Mouse (Mus musculus) liver, postnatal 0 days (tissue): ENCODE results near the gene Tcap. TPM values are rescaled to one million over a fixed set of nuclear protein-coding genes. Genes with fewer than 3 reads are reported as not detected.
A peak's percentile ranks its signal among the peaks of the same experiment; 100 is the strongest.

Experiments used
- ATAC-seq: fragments of 200-750 bp; cut with Nextera tagmentation; 2 replicates; pipeline ENCODE4 v1.8.0; 2017; ENCODE audit warnings: mild to moderate bottlenecking, moderate library complexity
- DNase-seq: peaks from one replicate; pipeline ENCODE4 v3.0.0-alpha.2; 2016
- H3K27ac ChIP-seq: fragments of 300-500 bp; sonication (generic); 2 replicates; pipeline ENCODE4 v1.5.1; 2014; ENCODE audit warnings: antibody characterized with exemption, moderate library complexity, mild to moderate bottlenecking, low read depth
- H3K27me3 ChIP-seq: fragments of 300-500 bp; sonication (generic); 2 replicates; pipeline ENCODE4 v1.6.1; 2014; ENCODE audit warnings: low read length, control low read depth, mixed read lengths; ENCODE audit not compliant: insufficient read depth
- H3K36me3 ChIP-seq: fragments of 300-500 bp; sonication (generic); replicated peaks from 2 replicates; pipeline ENCODE4 v1.6.1; 2014; ENCODE audit warnings: mild to moderate bottlenecking, control low read depth, low read length, moderate library complexity, mixed read lengths; ENCODE audit not compliant: insufficient read depth
- H3K4me1 ChIP-seq: fragments of 300-500 bp; sonication (generic); 2 replicates; pipeline ENCODE4 v1.6.1; 2014; ENCODE audit warnings: antibody characterized with exemption, mild to moderate bottlenecking, control low read depth; ENCODE audit not compliant: insufficient read depth
- H3K4me2 ChIP-seq: fragments of 300-500 bp; sonication (generic); 2 replicates; pipeline ENCODE4 v1.6.1; 2014; ENCODE audit warnings: low read depth, mild to moderate bottlenecking, low read length, moderate library complexity, mixed read lengths
- H3K4me3 ChIP-seq: fragments of 300-500 bp; sonication (generic); 2 replicates; pipeline ENCODE4 v1.5.1; 2014; ENCODE audit warnings: low read depth, low read length
- H3K9ac ChIP-seq: fragments of 300-500 bp; sonication (generic); replicated peaks from 2 replicates; pipeline ENCODE4 v1.6.1; 2014; ENCODE audit warnings: mild to moderate bottlenecking, moderate library complexity
- H3K9me3 ChIP-seq: fragments of 300-500 bp; sonication (generic); 2 replicates; pipeline ENCODE4 v1.6.1; 2016; ENCODE audit warnings: mild to moderate bottlenecking, control low read depth, low read length, mixed read lengths
- CTCF ChIP-seq: sonication (generic); IDR thresholded peaks from 2 replicates; pipeline ENCODE4 v1.5.1; 2016; ENCODE audit warnings: antibody characterized with exemption, low read depth
- EP300 ChIP-seq: IDR thresholded peaks from 2 replicates; pipeline ENCODE4 v1.6.1; 2016; ENCODE audit warnings: antibody characterized with exemption, low read depth, mild to moderate bottlenecking
- WGBS: fragments of 180-500 bp; shearing (Covaris S2); extraction: QIAGEN DNeasy Blood & Tissue Kit; methylation state at CpG from one replicate; pipeline ENCODE4 v1.1.7; 2014; ENCODE audit not compliant: insufficient replicate concordance; 5-methylcytosine and 5-hydroxymethylcytosine counted together
- polyA plus RNA-seq: library from polyadenylated mRNA; unstranded; fragments of >200 nt; fragmentation: Nextera tagmentation; extraction: Ambion mirVana; gene quantifications from 2 replicates; pipeline ENCODE4 v1.2.1, GENCODE M21; 2015

Gene Tcap
- 0.26 and 6.0 TPM in 2 replicates for polyA plus RNA-seq

DNA sequence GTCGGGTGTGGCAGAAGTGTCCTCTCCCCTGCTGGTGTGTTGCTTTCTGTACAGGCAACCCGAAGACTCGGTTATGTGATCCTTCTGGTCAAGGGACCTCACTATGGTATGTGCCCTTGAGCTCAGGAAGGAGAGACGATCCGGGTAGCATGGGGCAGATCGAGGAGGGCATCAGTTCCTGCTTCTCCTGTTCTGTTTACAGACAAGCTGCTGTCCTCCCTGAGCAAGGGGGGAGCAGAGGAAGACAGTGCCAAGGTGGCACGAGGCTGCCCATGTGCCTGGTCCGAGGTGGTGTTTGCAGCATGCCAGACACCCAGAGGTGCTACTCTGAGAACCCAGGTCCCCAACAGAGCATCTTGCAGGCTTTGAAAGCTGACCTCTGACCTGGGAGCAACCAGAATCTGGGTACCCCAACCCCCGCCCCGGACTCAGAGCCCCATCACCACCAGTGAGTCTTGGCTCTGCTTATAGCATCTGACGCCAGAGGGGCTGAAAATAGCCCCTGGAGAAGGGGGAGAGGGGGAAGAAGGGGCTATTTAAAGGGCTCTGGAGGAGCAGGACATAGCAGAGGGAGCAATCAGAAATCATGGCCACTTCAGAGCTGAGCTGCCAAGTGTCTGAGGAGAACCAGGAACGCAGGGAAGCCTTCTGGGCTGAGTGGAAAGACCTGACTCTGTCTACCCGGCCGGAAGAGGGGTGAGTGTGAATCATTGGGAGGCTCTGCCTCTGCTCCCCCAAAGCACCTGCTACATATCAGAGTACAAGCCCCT lies at the start of gene Tcap:
Gene Tcap (plus strand): TSS at position 551 of the 770 bp plus-strand sequence.
- Histone ChIP-seq H3K9ac (no peak within 1 kb of the TSS), H3K4me3 (no peak within 1 kb of the TSS), H3K4me2 (no peak within 1 kb of the TSS), H3K36me3 (peaks cover 15% of the 10 kb centered on the region), H3K27ac (no peak within 1 kb of the TSS), H3K27me3 (peaks cover 24% of the 10 kb centered on the region), H3K9me3 (no peaks in the 10 kb centered on the region), H3K4me1 (no peaks in the 10 kb centered on the region)
- WGBS: 59% methylated on average over 14 of the region's 14 CpGs
- TF ChIP-seq CTCF (no peak), EP300 (no peak)
- DNase-seq (no peak), ATAC-seq (no peak)

DNA sequence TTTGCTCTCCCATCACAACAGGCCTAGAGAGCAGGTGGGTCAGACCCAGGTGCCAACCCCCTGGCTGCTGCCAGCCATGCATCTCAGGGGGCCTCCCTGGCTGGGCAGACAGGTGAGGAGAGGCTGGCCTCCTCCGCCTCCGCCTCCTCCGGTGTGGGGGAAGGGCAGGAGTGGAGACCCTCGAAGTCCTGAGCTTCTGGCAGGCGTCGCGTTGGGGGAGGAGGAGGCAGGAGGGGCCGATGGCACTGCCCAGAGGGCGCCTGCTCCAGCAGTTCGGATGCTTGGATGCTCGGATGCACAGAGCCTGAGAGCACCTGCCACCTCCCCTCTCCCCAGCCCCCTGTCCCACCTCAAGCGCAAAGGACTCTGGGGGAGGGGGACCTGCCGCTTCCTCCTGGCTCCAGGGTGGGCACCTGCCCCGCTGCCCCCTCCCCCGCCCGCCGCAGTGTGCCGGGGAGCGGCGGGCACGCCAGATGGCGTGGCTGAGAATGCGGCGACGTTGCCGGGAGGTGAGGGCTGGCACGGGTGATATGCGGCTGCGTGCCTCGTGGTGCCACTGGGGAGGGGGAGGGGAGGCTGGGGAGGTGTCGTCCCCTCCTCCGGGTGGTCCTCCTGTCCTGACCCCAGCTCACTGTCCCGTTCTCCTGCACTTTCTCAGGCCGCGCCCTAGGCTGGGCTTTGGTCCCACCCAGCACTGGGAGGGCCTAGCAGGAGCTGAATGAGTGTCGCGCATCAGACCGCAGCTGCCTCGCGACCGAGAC lies 49.5 kb upstream of the Tcap start:
- Histone ChIP-seq H3K27me3 (peaks cover 98% of the 10 kb centered on the region), H3K4me1 (0 out of 2 replicates have a peak, but pooled peaks cover 4% of the 10 kb centered on the region), H3K4me3 (0 out of 2 replicates have a peak overlapping the region, but pooled peaks have one; percentile 2), H3K9me3 (no peaks in the 10 kb centered on the region), H3K36me3 (no peaks in the 10 kb centered on the region), H3K27ac (no peak overlapping the region), H3K9ac (no peak overlapping the region), H3K4me2 (no peak overlapping the region; the same call in 1 of the 2 replicates)
- no peak; the same call in 1 of the 2 replicates for ATAC-seq
- no peak for TF ChIP-seq CTCF
- TF ChIP-seq EP300: no peak
- WGBS: 6% methylated on average over 27 of the region's 41 CpGs
- no peak for DNase-seq

DNA sequence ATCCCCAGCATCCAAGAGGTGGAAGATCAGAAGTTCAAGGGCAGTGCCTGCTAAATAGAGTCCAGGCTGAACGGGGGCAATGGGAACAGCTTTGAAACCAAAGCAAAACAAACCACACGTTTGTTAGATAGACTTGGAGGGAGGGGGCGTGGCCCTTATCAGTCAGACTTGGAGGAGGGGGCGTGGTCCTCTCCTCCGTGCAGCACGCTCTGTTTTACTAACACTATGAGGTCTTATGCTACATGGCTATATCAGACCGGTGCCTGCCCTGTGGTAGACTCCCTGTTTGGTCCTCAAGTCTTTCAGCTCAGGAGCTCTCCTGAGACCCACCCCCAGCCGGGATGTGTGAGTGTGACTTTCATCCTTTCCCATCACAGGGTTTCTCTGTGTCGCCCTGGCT lies 48.4 kb upstream of the Tcap start:
- H3K9me3 ChIP-seq: no peaks in the 10 kb centered on the region
- 8% methylated on average over 9 of the region's 9 CpGs for WGBS
- no peak for DNase-seq
- H3K9ac ChIP-seq: no peak overlapping the region
- H3K27me3 ChIP-seq: peaks cover 98% of the 10 kb centered on the region
- no peak for TF ChIP-seq EP300
- no peak for TF ChIP-seq CTCF
- H3K27ac ChIP-seq: no peak overlapping the region
- no peak for ATAC-seq
- no peak overlapping the region for H3K4me2 ChIP-seq
- H3K36me3 ChIP-seq: no peaks in the 10 kb centered on the region
- no peak overlapping the region for H3K4me3 ChIP-seq
- H3K4me1 ChIP-seq: 0 out of 2 replicates have a peak, but pooled peaks cover 4% of the 10 kb centered on the region

DNA sequence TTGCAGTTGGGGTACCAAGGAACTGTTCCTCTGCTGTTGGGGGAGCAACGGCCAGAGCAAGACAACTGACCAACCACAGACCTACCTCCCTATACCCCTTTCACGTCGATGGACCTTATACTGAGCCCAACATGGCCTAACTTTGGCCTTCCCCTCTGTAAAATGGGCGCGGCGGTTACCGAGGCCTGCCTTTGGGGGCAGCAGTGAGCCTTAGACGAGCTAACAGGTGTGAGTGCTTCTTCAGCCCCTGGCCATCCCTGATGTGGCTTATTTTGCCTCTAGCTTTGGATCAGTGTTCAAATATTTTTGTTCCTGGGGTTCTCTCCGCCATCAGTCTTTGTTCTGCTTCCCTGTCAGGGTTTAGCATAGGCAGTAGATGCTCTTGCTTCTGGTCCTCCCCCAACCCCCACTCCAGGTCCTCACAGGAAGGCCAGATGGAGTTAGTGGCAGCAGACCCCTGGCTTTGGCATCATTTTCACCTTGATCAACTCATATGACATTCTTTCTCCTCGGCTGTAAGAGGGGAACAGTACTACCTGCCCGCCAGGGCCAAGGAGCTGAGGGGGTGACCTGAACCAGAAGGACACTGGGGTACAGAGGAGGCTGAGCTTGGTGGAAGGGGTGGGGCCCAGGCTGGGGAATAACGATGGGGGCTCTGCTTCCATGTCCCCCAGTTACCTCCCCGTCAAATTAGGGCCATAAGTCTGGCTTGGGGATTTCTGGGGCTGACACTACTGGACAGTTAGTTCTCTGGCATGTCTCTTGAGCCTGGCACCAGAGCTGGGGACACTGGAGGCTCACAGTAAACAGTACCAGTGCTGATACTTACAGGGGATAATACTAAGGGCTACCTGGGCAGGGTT lies 47.1 kb upstream of the Tcap start:
- Histone ChIP-seq H3K9ac (no peak overlapping the region), H3K36me3 (no peaks in the 10 kb centered on the region), H3K4me3 (no peak overlapping the region), H3K4me2 (no peak overlapping the region), H3K4me1 (0 out of 2 replicates have a peak, but pooled peaks cover 4% of the 10 kb centered on the region), H3K27ac (no peak overlapping the region), H3K9me3 (no peaks in the 10 kb centered on the region), H3K27me3 (peaks cover 94% of the 10 kb centered on the region)
- ATAC-seq: no peak
- WGBS: 14% methylated on average over 13 of the region's 13 CpGs
- no peak for DNase-seq
- no peak for TF ChIP-seq EP300
- TF ChIP-seq CTCF: peak; percentile 55

DNA sequence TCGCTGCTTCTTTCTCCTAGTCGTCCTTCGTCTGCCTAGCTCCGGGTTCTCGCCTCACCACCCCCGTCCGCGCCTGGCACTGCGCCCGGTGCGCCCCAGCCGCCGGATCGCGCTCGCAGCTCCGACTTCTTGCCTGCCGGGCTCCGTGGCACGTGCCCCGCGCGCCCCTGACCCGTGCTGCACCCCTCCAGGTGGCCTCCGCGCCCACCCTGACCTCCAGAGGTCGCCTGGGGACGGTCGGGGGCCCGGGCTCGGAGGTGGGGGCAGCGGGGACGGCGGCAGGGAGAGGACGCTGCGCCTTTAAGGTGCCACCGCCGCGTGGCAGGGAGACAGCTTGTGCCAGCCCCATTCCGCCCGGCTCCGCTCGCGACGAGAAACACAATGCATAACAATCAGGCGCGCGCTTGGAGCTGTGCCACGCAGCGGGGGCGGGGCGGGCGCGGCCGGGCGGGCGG lies 45.1 kb upstream of the Tcap start:
- Histone ChIP-seq H3K36me3 (no peaks in the 10 kb centered on the region), H3K27ac (no peak overlapping the region), H3K4me2 (peak overlapping the region; percentile 76), H3K9me3 (no peaks in the 10 kb centered on the region), H3K27me3 (peaks cover 84% of the 10 kb centered on the region), H3K4me3 (peak overlapping the region; percentile 47), H3K9ac (peak overlapping the region; percentile 16), H3K4me1 (0 out of 2 replicates have a peak, but pooled peaks cover 4% of the 10 kb centered on the region)
- DNase-seq (peak; percentile 35), ATAC-seq (no peak)
- TF ChIP-seq EP300 (no peak), CTCF (no peak)
- under 1% methylated on average over 31 of the region's 57 CpGs for WGBS
